Mouse (Mus musculus): ENCODE measurements around the gene Apba2. TPM values are rescaled to one million over a fixed set of nuclear protein-coding genes. Genes with fewer than 3 reads are reported as not detected.

The Apba2 gene
- polyA plus RNA-seq, 1 experiment from 2014 or later, result 1.4 TPM

DNA sequence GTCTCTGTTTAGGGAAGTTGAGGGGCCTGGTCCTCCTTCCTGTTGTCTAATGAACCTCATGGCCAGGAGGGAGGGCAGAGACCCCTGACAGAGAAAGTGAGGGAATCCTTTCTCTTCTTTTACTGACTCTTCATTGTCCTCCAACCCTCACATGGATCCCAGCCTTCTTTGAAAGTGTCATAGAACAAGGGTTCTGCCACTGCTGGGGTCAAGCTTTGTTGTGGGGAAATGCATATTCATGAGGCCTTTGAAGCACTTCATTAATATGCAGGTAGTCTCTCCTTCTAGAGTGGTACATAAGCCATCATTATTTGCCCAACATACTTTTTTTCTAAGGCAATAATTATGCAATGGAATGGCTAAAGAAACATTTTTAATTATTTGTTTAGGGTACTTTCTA is 133.0 kb downstream of the Apba2 start:
- Histone ChIP-seq H3K9me3 (replicated peaks) (no peaks in the 10 kb centered on the region), H3K27ac (no peak overlapping the region), H3K36me3 (no peaks in the 10 kb centered on the region), H3K4me2 (no peak overlapping the region), H3K9ac (no peak overlapping the region), H3K4me3 (no peak overlapping the region), H3K27me3 (no peaks in the 10 kb centered on the region), H3K4me1 (replicated peaks) (no peaks in the 10 kb centered on the region)
- no peak for ATAC-seq (replicated peaks; ENCODE audit: insufficient number of reproducible peaks, insufficient read depth, low FRiP score, low read depth)

- Histone ChIP-seq H3K27ac (no peak overlapping the region), H3K27me3 (no peaks in the 10 kb centered on the region), H3K9me3 (replicated peaks) (no peaks in the 10 kb centered on the region), H3K9ac (no peak overlapping the region), H3K4me3 (no peak overlapping the region), H3K36me3 (no peaks in the 10 kb centered on the region), H3K4me1 (replicated peaks) (no peaks in the 10 kb centered on the region), H3K4me2 (no peak overlapping the region)
- WGBS, result 54% methylated on average over 4 of the region's 4 CpGs
- ATAC-seq (replicated peaks; ENCODE audit: insufficient number of reproducible peaks, insufficient read depth, low FRiP score, low read depth), result no peak
Measured at GRCm38 (mm10) chr7:64638922-64639321, 137.4 kb downstream of the Apba2 start.

DNA sequence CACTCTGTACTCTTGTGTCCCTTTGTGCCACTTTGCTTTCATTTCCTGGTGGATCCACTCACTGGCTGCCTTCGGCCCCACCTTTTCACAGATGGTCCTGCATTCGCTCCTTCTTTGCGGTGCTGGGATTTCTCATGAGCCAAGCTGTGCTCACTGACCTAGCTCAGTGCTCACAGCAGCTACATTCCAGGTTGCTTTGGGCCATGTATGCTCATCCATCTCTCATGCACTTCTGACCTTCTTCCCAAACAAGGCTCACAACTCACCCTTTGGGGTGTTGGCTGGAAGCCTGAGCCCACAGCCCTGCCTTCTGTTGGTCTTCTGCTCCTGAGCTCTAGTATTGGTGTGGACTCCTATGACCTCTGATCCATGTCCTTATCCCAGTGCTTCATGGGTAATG is 139.1 kb downstream of the Apba2 start:
- 91% methylated on average over 3 of the region's 3 CpGs for WGBS
- no peaks in the 10 kb centered on the region for H3K4me1 ChIP-seq (replicated peaks)
- no peak overlapping the region for H3K4me3 ChIP-seq
- H3K36me3 ChIP-seq, result no peaks in the 10 kb centered on the region
- no peak for ATAC-seq (replicated peaks; ENCODE audit: insufficient number of reproducible peaks, insufficient read depth, low FRiP score, low read depth)
- no peak overlapping the region for H3K27ac ChIP-seq
- H3K9me3 ChIP-seq (replicated peaks), result no peaks in the 10 kb centered on the region
- H3K4me2 ChIP-seq, result no peak overlapping the region
- no peak overlapping the region for H3K9ac ChIP-seq
- H3K27me3 ChIP-seq, result no peaks in the 10 kb centered on the region

DNA sequence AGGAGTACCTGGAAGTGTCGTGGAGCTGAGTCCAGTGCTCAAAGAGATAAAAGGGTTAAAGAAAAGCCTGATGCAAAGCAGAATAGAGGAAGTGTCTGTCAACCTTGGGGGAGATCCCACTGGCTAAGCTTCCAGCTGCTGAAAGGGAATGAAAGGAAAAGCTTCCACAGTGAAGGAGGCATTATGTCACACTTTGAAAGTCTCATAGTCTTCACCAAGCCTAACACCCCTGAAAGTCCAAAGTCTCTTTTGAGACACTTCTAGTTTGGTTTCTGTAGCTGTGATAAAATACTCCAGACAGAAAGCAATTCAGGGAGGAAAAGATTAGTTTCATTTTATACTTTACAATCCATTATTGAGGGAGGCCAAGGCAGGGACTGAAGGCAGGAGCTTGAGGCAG is 141.4 kb downstream of the Apba2 start:
- Histone ChIP-seq H3K4me3 (no peak overlapping the region), H3K9ac (no peak overlapping the region), H3K9me3 (replicated peaks) (no peaks in the 10 kb centered on the region), H3K36me3 (no peaks in the 10 kb centered on the region), H3K4me1 (replicated peaks) (no peaks in the 10 kb centered on the region), H3K27me3 (no peaks in the 10 kb centered on the region), H3K4me2 (no peak overlapping the region), H3K27ac (no peak overlapping the region)
- ATAC-seq (replicated peaks; ENCODE audit: insufficient number of reproducible peaks, insufficient read depth, low FRiP score, low read depth), result no peak
- 32% methylated on average over 1 of the region's 1 CpGs for WGBS

- no peak overlapping the region for H3K4me3 ChIP-seq
- no peak for ATAC-seq (replicated peaks; ENCODE audit: insufficient number of reproducible peaks, insufficient read depth, low FRiP score, low read depth)
- no peaks in the 10 kb centered on the region for H3K27me3 ChIP-seq
- no peaks in the 10 kb centered on the region for H3K4me1 ChIP-seq (replicated peaks)
- no peaks in the 10 kb centered on the region for H3K36me3 ChIP-seq
- H3K9ac ChIP-seq, result no peak overlapping the region
- 77% methylated on average over 3 of the region's 3 CpGs for WGBS
- no peak overlapping the region for H3K4me2 ChIP-seq
- no peak overlapping the region for H3K27ac ChIP-seq
- H3K9me3 ChIP-seq (replicated peaks), result no peaks in the 10 kb centered on the region
Measured at GRCm38 (mm10) chr7:64645458-64645857, 144.0 kb downstream of the Apba2 start.

- no peak for ATAC-seq (replicated peaks; ENCODE audit: insufficient number of reproducible peaks, insufficient read depth, low FRiP score, low read depth)
- no peak overlapping the region for H3K4me3 ChIP-seq
- H3K27me3 ChIP-seq, result no peaks in the 10 kb centered on the region
- H3K9me3 ChIP-seq (replicated peaks), result no peaks in the 10 kb centered on the region
- 68% methylated on average over 6 of the region's 6 CpGs for WGBS
- H3K36me3 ChIP-seq, result no peaks in the 10 kb centered on the region
- no peaks in the 10 kb centered on the region for H3K4me1 ChIP-seq (replicated peaks)
- no peak overlapping the region for H3K9ac ChIP-seq
- H3K4me2 ChIP-seq, result no peak overlapping the region
- no peak overlapping the region for H3K27ac ChIP-seq
Measured at GRCm38 (mm10) chr7:64646046-64646445, 144.5 kb downstream of the Apba2 start.

- 80% methylated on average over 10 of the region's 10 CpGs for WGBS
- Histone ChIP-seq H3K9me3 (replicated peaks) (no peaks in the 10 kb centered on the region), H3K27me3 (no peaks in the 10 kb centered on the region), H3K27ac (no peak overlapping the region), H3K4me2 (no peak overlapping the region), H3K36me3 (no peaks in the 10 kb centered on the region), H3K4me1 (replicated peaks) (no peaks in the 10 kb centered on the region), H3K9ac (no peak overlapping the region), H3K4me3 (no peak overlapping the region)
- ATAC-seq (replicated peaks; ENCODE audit: insufficient number of reproducible peaks, insufficient read depth, low FRiP score, low read depth), result no peak
Measured at GRCm38 (mm10) chr7:64648947-64649607, 147.6 kb downstream of the Apba2 start.

GRCm38 (mm10) chr7:64651963-64652362 is 150.5 kb downstream of the Apba2 start:
- no peak overlapping the region for H3K4me2 ChIP-seq
- no peak overlapping the region for H3K27ac ChIP-seq
- no peak for ATAC-seq (replicated peaks; ENCODE audit: insufficient number of reproducible peaks, insufficient read depth, low FRiP score, low read depth)
- H3K9ac ChIP-seq, result no peak overlapping the region
- 73% methylated on average over 3 of the region's 3 CpGs for WGBS
- H3K27me3 ChIP-seq, result no peaks in the 10 kb centered on the region
- H3K4me1 ChIP-seq (replicated peaks), result no peaks in the 10 kb centered on the region
- no peaks in the 10 kb centered on the region for H3K36me3 ChIP-seq
- H3K4me3 ChIP-seq, result no peak overlapping the region
- no peaks in the 10 kb centered on the region for H3K9me3 ChIP-seq (replicated peaks)

DNA sequence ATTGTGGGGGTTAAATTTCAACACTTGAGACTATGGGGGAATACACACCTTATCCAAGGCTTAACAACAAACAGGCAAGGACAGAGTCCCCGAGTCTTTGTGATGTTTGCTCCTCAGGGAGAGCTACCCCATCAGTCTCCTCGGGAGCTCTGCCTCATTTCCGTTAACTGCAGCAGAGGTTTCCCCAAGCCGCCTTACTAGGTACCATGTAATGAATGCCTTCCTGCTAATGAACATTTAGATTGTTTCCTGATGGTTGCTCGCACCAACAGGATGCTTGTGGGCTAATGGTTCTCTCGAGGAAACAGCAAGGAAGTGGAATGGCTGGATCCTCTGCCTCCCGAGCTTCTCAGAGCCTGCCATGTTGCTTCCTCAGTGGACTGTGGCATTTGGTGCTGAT is 155.3 kb downstream of the Apba2 start:
- H3K36me3 ChIP-seq, result no peaks in the 10 kb centered on the region
- H3K9me3 ChIP-seq (replicated peaks), result no peaks in the 10 kb centered on the region
- H3K4me3 ChIP-seq, result no peak overlapping the region
- H3K27ac ChIP-seq, result no peak overlapping the region
- H3K4me1 ChIP-seq (replicated peaks), result no peaks in the 10 kb centered on the region
- no peak overlapping the region for H3K4me2 ChIP-seq
- H3K9ac ChIP-seq, result no peak overlapping the region
- no peak for ATAC-seq (replicated peaks; ENCODE audit: insufficient number of reproducible peaks, insufficient read depth, low FRiP score, low read depth)
- 60% methylated on average over 7 of the region's 7 CpGs for WGBS
- H3K27me3 ChIP-seq, result no peaks in the 10 kb centered on the region

GRCm38 (mm10) chr7:64658914-64659313 is 157.4 kb downstream of the Apba2 start:
- ATAC-seq (replicated peaks; ENCODE audit: insufficient number of reproducible peaks, insufficient read depth, low FRiP score, low read depth), result no peak
- WGBS, result 79% methylated on average over 4 of the region's 4 CpGs
- no peaks in the 10 kb centered on the region for H3K9me3 ChIP-seq (replicated peaks)
- no peaks in the 10 kb centered on the region for H3K4me1 ChIP-seq (replicated peaks)
- no peak overlapping the region for H3K27ac ChIP-seq
- H3K9ac ChIP-seq, result no peak overlapping the region
- no peaks in the 10 kb centered on the region for H3K36me3 ChIP-seq
- no peak overlapping the region for H3K4me3 ChIP-seq
- H3K4me2 ChIP-seq, result no peak overlapping the region
- H3K27me3 ChIP-seq, result no peaks in the 10 kb centered on the region

GRCm38 (mm10) chr7:64659328-64659727 is 157.8 kb downstream of the Apba2 start:
- Histone ChIP-seq H3K27ac (no peak overlapping the region), H3K4me3 (no peak overlapping the region), H3K36me3 (no peaks in the 10 kb centered on the region), H3K9ac (no peak overlapping the region), H3K27me3 (no peaks in the 10 kb centered on the region), H3K4me2 (no peak overlapping the region), H3K9me3 (replicated peaks) (no peaks in the 10 kb centered on the region), H3K4me1 (replicated peaks) (no peaks in the 10 kb centered on the region)
- WGBS, result 58% methylated on average over 8 of the region's 8 CpGs
- ATAC-seq (replicated peaks; ENCODE audit: insufficient number of reproducible peaks, insufficient read depth, low FRiP score, low read depth), result no peak

GRCm38 (mm10) chr7:64662506-64662905 is 161.0 kb downstream of the Apba2 start:
- Histone ChIP-seq H3K9me3 (replicated peaks) (no peaks in the 10 kb centered on the region), H3K27ac (no peak overlapping the region), H3K9ac (no peak overlapping the region), H3K4me2 (no peak overlapping the region), H3K27me3 (no peaks in the 10 kb centered on the region), H3K4me3 (no peak overlapping the region), H3K4me1 (replicated peaks) (no peaks in the 10 kb centered on the region), H3K36me3 (no peaks in the 10 kb centered on the region)
- no peak for ATAC-seq (replicated peaks; ENCODE audit: insufficient number of reproducible peaks, insufficient read depth, low FRiP score, low read depth)
- 76% methylated on average over 5 of the region's 5 CpGs for WGBS

All from heart, embryonic 15.5 days (tissue).